Mouse (Mus musculus) CD4-positive, CD25-positive, alpha-beta regulatory T cell, adult 2 months (primary cell): Measurements from ENCODE around the gene Gabre.

Experiments
- DNase-seq: peaks from one replicate; pipeline ENCODE4 v3.0.0-alpha.2; 2012; ENCODE audit warnings: low read depth, low spot score

Gabre gene

DNA sequence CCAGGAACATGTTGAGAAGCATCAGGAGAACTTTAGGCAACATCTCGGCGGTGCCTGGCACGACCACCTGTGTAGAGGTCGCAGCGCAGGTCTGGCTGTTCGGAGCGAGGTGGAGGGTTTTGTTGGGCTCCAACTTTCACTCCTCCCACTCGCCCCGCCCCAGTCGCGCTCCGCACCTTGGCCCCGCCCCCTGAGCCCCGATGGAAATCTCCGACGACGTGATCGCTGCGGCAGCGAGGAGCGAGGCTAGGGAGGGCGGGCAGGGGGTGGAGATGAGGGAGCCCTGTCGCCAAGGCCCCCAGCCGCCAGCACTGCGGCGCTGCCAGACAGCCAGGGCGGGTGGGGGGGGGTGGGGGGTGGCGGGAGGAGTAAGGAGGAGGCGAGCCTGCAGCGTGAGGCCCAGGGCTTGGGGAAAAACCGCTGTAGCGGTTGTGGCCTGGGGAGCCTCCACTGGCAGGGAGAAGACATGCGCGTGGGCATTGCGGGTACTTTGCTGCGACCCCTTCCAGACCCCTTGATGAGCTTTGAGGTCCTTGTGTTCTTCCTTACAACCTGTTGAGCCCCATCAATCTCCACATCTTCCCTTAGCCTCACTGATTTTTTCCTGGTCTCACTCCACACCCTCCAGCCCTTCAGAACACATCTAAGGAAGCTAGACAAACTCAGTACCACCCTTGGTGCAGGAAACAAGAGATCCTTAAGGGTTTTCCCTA, at the start of gene Gabre:
Gabre (minus strand) TSS at position 145 of the 713 bp plus-strand sequence.
- peak; percentile 14 for DNase-seq

DNA sequence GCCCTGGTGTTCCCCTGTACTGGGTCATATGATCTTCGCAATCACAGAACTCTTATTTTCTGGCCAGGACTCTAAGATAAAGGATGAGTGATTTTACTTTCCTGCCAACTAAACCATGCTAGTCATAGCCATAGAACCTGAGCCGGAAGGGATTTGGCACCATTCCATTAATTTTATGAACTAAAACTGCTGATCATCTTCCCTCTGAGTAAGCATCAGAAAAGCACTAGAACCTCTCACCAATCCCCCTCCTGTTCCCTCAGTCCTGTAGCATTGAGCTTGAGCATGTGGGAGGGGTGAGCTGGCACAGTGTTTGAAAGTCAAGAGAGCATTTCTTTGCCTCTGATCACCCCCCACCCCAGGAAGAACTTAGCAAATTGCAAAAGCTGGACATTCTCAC, 23.2 kb upstream of the Gabre start:
- no peak for DNase-seq

DNA sequence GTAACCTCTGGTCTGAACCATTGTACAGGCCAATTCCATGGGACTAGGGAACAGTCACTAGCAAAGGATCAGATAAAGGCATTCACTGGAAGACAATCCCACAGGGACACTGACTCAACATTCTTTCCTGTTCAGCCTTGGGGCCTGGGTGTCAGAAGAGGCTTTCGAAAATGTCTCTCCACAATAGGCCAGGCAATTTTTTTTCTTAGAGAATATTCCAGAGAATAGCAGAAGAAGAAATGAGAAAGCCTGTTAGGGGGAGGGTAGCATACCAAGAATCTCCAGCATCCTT, 715 bp upstream of the Gabre start:
- DNase-seq: no peak

DNA sequence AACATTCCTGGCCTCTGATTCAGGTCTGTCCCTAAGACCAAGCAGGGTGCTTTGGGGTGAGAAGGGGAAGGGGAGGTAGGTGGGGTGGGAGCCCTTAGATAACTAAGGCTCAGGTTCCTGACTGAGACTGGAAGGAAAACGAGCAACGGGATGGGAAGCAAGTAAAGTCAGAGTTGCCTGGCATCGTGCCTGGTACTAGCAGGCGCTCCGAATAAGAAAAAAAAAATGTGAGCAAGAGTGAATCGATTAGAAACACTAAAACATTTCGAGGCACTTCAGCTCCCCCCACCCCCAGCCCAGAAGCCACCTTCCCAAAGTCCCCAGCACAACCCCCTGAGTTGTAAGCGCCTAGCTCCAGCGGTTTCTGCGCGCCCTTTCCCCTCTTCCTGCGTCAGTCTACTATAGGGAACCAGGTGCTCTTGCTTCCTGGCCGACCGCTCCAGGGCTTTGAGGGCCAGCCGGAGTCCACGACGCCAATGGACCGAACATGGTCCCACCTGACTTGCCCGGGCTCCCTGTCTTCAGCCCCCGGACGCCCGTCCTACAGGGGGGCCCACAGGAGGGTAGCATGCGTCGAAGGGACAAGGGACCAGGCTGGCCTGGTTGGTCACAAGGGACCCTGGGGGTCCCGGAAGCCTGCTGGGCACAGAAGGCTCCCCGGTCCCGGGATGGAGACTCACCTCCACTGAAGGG, 491 bp downstream of the Gabre start:
- no peak for DNase-seq

DNA sequence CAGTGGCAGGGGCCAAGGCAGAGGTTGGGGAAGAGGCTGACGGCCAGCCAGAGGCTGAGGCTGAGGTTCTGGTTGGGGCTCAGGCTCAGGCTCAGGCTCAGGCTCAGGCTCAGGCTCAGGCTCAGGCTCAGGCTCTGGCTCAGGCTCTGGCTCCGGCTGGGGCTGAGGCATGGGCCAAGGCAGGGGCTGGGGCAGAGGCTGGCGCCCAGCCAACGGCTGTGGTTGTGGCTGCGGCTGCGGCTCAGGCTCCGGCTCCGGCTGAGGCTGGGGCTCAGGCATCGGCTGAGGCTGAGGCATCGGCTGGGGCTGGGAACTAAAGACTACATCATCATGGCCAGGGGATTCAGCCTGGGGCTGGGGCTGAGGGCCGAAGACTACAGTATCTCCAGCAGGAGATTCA, 4.0 kb downstream of the Gabre start:
- DNase-seq: no peak

DNA sequence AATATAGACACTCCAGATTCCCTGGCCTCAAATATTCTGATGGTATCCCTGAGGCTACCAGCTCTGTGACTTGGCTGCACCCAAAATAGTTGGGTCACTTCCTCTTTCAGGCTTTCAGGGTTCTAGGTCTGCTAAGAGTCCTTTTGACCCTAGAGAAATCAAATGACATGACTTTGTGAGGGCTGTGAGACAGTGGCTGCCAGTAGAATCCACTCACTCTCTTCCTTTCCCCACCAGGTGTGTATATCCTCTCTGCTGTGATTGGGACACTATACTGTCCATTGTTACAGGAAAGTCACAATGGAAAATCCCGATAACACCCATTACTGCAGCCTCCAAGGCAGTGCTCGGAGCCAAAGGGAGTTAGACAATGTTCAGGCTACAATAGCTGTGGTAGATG, 52.9 kb downstream of the Gabre start, which contains the start of gene Magea4:
Magea4 (plus strand) TSS at position 301 of the 400 bp plus-strand sequence.
- DNase-seq: no peak
